Mouse (Mus musculus): ENCODE data around the gene Cnst.

Gene Cnst

DNA sequence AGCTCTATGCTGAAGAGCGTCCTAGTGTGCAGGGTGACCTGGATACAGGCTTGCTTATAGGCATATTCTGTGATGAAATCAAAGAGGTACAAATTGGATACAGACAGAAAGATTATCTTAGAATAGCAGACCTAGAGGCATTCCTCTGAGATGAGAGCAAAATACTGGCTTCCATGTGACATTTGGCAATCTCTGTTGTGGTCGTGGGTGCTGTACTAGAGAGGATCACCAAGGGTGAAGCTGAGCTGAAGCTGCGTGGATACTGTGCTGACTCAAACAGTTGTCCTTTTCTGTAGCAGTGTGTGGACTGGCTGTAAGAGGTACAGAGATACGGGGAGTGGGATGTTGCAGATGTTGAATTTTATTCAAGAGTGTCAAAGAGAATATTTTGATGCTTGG, 7.8 kb downstream of the Cnst start:
- no peak for DNase-seq

DNA sequence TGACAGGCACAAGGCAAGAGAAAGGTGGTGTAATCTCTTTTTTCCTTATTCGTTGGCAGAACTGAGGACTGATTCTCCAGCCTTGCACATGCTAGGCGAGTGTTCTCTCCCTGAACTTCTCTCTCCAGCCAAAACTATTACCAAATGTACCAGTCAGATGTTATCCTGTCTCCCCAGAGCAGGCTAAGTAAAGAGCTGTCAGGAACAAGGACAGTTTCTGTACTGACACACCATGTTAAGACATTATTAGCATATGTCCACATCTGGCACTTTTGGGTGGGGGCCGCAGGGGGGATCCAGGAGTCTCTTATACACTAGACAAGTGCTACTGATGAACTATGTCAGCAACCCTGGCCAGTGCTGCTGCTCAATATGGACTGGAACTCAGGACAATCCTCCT, 10.8 kb downstream of the Cnst start:
- DNase-seq: no peak

DNA sequence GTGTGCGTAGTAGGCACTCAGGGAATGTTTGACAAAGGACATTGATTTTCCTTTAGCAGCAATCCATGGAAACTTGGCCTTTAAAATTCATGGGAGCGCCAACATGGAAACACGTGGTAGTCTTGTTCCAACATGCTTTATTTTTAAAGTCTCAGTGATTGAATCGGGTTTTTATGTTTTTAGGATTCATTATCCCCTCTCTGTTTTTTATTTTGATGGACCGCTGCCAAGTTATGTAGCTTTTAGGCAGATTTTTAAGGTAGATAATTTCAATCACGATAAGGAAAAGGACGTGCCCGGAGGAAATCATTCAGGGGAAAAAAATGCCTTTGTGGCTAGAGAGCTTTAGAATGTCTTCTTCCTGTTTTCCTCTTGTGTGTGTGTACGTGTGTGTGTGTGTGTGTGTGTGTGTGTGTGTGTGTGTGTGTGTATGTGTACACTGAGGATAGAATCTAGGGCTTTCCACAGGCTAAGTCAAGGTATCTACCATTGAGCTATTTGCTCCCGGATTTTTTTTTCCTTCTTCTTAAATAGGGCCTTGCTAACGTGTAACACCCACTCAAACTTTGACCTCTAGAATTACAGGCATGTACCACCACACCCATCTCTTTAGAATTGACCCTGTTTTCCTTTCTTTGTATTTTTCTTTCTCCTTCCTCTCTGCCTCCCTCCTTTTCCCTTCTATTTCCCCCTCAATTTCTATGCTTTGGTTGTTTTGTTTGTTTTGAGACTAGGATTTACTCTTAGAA, 13.4 kb downstream of the Cnst start:
- no peak for DNase-seq

DNA sequence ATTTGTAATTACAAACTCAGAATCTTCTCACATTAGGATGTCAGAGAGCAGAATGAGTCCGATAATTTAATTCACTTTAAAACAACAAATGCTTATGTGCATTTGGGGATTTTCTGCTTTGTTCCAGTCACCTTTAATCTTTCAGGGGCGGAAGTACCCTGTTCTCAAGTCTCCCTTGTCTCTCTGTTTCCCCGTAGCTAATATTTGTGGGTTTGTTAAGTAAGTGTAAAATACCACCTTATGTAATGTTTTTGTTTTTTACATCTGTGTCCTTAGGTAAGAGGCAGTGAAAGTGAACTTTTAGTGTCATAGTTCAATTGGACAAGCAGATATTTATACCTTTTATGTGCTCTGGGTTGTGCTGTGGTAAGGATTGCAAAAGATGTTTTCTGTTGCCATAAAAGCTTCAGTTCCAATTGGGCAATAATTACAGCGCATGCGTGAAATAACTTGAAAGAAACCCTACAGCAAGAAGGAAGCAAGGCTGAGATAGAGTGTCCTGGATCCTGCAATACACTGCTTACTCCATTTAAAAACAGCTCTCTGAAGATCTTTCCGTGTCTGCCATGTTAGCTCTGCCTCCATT, 14.8 kb downstream of the Cnst start:
- DNase-seq: no peak

DNA sequence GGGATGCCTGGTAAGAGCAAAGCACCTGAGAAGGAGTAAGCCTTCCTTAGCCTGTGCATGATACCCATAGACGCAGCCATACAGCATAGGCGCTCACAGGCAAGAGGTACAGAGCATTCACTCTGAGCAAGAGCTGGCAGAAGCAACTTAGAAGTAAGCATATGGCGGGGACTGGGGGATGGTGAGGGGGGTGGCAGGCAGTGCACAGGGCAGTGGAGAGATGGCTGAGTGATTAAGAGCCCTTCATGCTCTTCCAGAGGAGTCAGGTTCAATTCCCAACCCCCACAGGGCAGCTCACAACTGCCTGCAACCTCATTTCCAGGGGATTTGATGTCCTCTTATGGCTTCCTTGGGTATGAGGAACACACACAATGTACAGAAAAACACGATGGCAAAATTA, 17.0 kb downstream of the Cnst start:
- no peak for DNase-seq

DNA sequence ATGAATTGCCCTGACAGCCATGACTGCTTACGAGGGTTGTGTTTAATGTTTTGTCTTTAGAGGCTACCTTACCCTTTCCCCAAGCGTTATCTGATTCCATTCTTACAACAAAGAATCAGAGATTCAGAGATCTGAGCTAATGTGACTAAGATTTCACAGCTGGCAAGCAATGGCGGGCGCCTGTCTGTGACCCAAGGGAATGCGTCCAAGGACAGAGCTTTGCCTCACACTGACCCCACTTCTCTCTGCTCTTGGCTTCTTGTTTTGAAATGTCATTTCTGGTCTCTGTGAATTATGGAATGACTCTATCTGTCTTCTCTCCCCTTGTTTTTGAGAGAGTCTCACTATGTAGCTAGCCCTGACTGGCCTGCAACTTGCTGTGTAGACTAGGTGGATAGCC, 17.8 kb downstream of the Cnst start:
- no peak for DNase-seq

- DNase-seq: no peak
Observed at GRCm38 (mm10) chr1:179567558-179567957, 21.4 kb downstream of the Cnst start.

DNA sequence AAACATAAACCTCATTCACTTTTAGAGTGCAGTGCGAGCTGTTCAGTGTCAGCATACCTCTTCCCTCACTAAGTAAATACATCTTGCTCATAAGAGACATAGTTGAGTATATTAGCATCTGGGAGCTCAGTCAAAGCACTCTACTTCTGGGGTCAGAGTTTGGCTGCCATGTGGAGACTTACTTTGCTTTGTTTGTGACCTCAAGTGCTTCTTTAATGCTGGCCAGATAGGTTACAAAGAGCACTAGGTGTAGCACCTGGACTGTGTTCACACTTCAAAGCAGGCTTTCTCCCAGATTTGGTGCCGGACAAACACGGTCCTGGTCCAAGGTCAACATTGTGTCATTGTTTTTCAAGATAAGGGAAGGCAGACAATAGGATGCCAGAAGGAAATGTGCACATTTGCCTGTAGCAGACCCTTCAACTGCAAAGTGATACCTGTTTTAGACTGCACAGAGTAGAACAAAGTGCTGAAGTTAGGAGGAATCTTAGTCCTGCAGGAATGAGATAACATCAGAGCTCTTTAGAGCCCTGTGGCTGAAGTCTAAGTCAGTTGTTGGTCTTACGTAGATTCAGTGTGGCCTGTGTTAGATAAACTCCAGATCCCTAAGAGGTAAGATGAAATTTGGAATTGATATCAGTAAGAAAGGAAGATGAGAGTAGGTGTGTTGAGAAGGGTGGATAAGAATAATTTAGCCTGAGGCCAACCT, 22.7 kb downstream of the Cnst start:
- DNase-seq: no peak

GRCm38 (mm10) chr1:179570482-179570881, 24.3 kb downstream of the Cnst start:
- no peak for DNase-seq

DNA sequence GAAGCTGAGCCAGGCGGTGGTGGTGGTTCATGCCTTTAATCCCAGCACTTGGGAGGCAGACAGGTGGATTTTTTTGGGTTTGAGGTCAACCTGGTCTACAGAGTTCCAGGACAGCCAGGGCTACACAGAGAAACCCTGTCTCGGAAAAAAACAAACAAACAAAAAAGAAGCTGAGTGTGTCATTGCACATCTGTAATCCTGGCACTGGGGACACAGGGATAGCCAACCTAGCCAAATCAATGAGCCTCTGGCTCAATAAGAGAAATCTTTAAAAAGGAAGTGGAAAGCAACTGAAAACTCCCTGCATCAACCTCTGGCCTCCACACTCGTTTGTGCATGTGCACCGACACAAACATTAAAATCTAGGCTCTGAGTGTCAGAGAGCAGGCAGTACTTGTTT, 25.5 kb downstream of the Cnst start:
- no peak for DNase-seq

GRCm38 (mm10) chr1:179573650-179574206, 27.6 kb downstream of the Cnst start:
- DNase-seq: no peak

DNA sequence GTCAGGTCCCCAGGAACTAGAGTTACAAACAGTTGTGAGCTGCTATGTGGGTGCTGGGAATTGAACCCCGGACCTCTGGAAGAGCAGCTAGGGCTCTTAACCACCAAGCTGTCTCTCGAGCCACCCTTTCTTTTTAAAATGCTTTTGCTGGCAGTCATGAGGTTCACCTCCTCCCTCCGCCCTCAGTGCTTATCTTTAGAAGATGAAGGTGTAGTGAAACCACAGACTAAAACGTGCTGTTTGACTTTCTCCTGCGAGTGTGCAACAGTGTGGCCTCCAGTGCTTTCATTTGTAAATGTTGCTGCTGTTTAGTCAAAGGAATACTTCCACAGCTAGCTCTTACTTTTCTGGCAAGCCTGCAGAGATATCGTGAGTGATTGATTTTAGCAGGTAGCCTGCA, 32.5 kb downstream of the Cnst start:
- DNase-seq: peak; percentile 69

DNA sequence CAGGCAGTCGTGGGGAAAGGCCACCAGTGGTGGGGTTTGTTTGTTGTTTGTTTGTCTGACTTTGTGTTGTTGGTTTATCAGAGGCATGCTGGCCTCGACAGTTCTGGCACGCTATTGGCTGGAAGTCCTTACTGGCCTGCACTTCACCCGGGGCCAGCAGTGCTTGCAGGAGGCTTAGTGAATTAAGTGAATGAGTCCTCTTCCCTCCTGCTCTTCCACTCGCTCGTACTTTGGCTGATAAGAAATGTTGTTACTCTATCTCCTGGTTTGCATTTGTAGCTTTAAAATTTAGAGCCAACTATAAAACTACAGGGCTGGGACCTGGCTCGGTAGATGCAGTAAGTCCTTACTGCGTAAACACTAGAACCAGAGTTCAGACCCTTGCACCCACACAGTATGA, 34.0 kb downstream of the Cnst start:
- DNase-seq: no peak

GRCm38 (mm10) chr1:179581422-179581821, 35.3 kb downstream of the Cnst start:
- DNase-seq: no peak

GRCm38 (mm10) chr1:179582021-179582433, 35.9 kb downstream of the Cnst start:
- no peak for DNase-seq

GRCm38 (mm10) chr1:179583090-179583489, 36.9 kb downstream of the Cnst start:
- no peak for DNase-seq

DNA sequence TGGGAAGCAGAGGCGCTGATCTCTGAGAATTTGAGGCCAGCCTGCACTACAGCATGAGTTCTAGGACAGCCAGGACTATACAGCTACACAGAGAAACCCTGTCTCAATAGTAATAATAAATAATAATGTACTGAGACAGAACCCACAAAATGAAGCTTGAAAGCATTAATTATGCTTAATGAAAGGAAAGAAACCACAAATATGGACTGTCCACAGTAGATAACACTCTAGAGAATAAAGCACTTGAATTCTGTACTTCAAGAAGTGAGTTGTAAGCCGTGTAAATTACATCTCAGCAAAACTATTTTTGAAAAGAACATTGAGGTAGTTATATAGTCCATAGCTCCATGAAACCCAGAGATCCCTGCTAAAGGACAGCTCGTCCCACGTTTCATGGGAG, 38.0 kb downstream of the Cnst start:
- no peak for DNase-seq

- no peak for DNase-seq
Observed at GRCm38 (mm10) chr1:179585646-179586045, 39.5 kb downstream of the Cnst start.

DNA sequence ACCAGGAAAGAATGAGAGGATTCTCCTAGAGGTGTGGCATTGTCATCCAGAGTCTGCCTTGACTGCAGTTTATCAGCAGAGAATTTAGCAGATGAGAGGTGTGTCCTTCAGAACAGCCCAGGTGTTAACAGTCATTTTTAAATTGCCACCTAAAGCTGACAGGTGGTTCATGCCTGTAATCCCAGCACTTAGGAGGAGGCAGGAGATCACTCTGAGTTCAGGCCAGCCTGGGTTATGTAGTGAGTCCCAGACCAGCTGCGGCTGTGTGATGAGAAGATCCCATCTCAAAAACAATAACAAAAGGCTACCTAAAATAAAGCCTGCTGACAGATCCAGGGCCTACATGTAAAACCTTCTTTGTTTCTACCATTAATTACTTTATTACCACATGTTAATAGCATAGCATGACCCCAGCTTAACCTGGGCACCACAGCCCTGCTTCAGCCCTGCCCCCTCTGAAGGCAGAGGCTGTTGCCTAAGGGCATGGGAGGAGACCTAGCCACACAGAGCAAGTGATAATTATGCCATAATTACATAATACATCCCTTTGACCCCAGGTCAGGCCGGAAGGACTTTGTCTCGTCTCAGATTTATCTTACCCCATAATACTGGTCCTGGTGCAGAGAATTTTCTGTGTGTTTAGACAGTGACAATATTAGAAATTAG, 40.4 kb downstream of the Cnst start:
- DNase-seq: no peak

DNA sequence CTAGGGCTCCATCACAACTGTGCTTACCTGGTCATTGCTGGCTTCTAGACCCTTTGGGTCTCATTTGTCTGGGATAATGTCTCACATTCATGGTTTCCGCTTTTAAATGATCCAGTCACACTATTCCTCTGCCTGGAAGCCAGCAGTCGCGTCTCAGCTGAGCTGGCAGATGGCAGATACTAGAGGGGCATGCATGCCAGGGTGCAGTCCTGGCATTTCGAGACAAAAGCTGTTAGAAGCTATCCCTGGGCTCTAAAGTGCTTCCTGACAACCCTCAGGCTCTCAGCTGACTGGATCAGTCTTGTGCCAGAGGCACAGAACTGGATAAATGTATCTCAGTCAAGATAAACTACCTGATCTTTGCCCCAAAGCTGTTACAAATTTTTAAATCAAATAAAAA, 42.1 kb downstream of the Cnst start:
- DNase-seq: no peak

GRCm38 (mm10) chr1:179591639-179592038, 45.5 kb downstream of the Cnst start:
- DNase-seq: no peak

DNA sequence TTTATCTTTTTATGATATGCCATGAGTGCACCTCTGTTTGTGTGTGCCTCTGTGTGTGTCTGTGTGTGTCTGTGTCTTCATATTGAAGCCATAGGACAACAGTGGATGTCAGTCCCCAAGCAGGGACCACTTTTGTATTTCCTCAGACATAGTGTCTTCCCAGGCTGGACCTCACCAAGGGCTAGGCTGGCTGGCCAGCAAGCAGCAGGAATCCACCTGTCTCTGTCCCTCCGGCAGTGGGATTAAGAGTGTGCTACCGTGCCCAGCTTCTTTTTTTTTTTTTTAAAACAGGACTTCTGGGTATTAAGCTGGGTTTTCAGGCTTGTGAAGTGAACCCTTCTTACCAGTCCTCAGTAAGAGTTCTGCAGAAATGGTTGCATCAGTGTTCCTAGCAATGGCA, 46.0 kb downstream of the Cnst start:
- DNase-seq: no peak

GRCm38 (mm10) chr1:179592972-179593371, 46.8 kb downstream of the Cnst start:
- no peak for DNase-seq

Data from thymus, postnatal 25 days (tissue).